Mouse (Mus musculus) right cerebral cortex, postnatal 4 days (tissue): ENCODE results near the gene Gm21409.
"Not testable (repeated sequence)": the region's sequence is repeated elsewhere in the genome, so short reads cannot be mapped to it uniquely, and the experiment has no call there.

Experiments
- DNase-seq: peaks from one replicate; pipeline ENCODE4 v3.0.0-alpha.2; 2022

The Gm21409 gene

GRCm38 (mm10) chrY:84746385-84746784 lies at the start of gene Gm21409:
TSS of gene Gm21409 (plus strand) at chrY:84746685.
- DNase-seq: not testable (repeated sequence)
